ENCODE assay signal across 7 mouse cellular contexts in genomic region chr8:108697589-108697988, GRCm38 (mm10).
DNase-seq lines count a peak whose midpoint lies in the region; ATAC-seq and TF ChIP-seq lines count a peak whose summit lies in the region.

No protein-coding gene starts in this region.

- no peak for ATAC-seq in liver, embryonic 12.5 days
- no peak for ATAC-seq in liver, postnatal 0 days
- ATAC-seq in embryonic facial prominence, embryonic 11.5 days (replicated peaks; ENCODE audit: insufficient number of reproducible peaks, low FRiP score, low TSS enrichment, low read depth): no peak
- no peak for ATAC-seq in hindbrain, embryonic 13.5 days (ENCODE audit: low FRiP score)

- no peak for TF ChIP-seq CTCF in liver, postnatal 0 days (IDR thresholded peaks at IDR 0.05; ENCODE audit: low read depth)

- no peak overlapping the region for H3K4me3 ChIP-seq in liver, embryonic 12.5 days
- H3K4me3 ChIP-seq in liver, postnatal 0 days (ENCODE audit: low read depth, low read length): no peak overlapping the region
- no peak overlapping the region for H3K4me3 ChIP-seq in embryonic facial prominence, embryonic 11.5 days (ENCODE audit: low read depth, low read length)
- peak overlapping the region; percentile 8; the same call in 1 of the 2 replicates for H3K4me3 ChIP-seq in hindbrain, embryonic 13.5 days

- H3K4me2 ChIP-seq in liver, embryonic 12.5 days: 0 out of 2 replicates have a peak overlapping the region, but pooled peaks have one; percentile 4
- H3K4me2 ChIP-seq in liver, postnatal 0 days (ENCODE audit: low read depth, low read length): no peak overlapping the region
- H3K4me2 ChIP-seq in embryonic facial prominence, embryonic 11.5 days (ENCODE audit: low read depth, low read length): 0 out of 2 replicates have a peak overlapping the region, but pooled peaks have one; percentile 11
- H3K4me2 ChIP-seq in hindbrain, embryonic 13.5 days: peak overlapping the region; percentile 40

- 0 out of 2 replicates have a peak, but pooled peaks cover 21% of the 10 kb centered on the region for H3K4me1 ChIP-seq in liver, embryonic 12.5 days
- H3K4me1 ChIP-seq in liver, postnatal 0 days (ENCODE audit: insufficient read depth): peaks cover 20% of the 10 kb centered on the region
- H3K4me1 ChIP-seq in embryonic facial prominence, embryonic 11.5 days (ENCODE audit: control insufficient read depth, insufficient read depth, low read length): peaks cover 9% of the 10 kb centered on the region
- H3K4me1 ChIP-seq in hindbrain, embryonic 13.5 days (replicated peaks): peaks cover 51% of the 10 kb centered on the region

- no peak overlapping the region for H3K9ac ChIP-seq in liver, embryonic 12.5 days
- H3K9ac ChIP-seq in liver, postnatal 0 days (replicated peaks): no peak overlapping the region
- H3K9ac ChIP-seq in embryonic facial prominence, embryonic 11.5 days (replicated peaks; ENCODE audit: low read length): no peak overlapping the region; the same call in 1 of the 2 replicates
- H3K9ac ChIP-seq in hindbrain, embryonic 13.5 days: peak overlapping the region; percentile 60

- no peak overlapping the region for H3K27ac ChIP-seq in liver, embryonic 12.5 days
- H3K27ac ChIP-seq in liver, postnatal 0 days (ENCODE audit: low read depth): no peak overlapping the region
- H3K27ac ChIP-seq in embryonic facial prominence, embryonic 11.5 days (replicated peaks; ENCODE audit: low read depth, low read length): no peak overlapping the region
- peak overlapping the region; percentile 77 for H3K27ac ChIP-seq in hindbrain, embryonic 13.5 days

- H3K36me3 ChIP-seq in liver, embryonic 12.5 days: no peaks in the 10 kb centered on the region
- no peaks in the 10 kb centered on the region for H3K36me3 ChIP-seq in liver, postnatal 0 days (replicated peaks; ENCODE audit: insufficient read depth, low read length)
- H3K36me3 ChIP-seq in embryonic facial prominence, embryonic 11.5 days (replicated peaks; ENCODE audit: control insufficient read depth, insufficient read depth, low read depth, low read length): no peaks in the 10 kb centered on the region
- H3K36me3 ChIP-seq in hindbrain, embryonic 13.5 days: no peaks in the 10 kb centered on the region

- H3K27me3 ChIP-seq in liver, embryonic 12.5 days (replicated peaks): peaks cover 95% of the 10 kb centered on the region
- peaks cover 81% of the 10 kb centered on the region for H3K27me3 ChIP-seq in liver, postnatal 0 days (ENCODE audit: insufficient read depth, low read length)
- H3K27me3 ChIP-seq in embryonic facial prominence, embryonic 11.5 days (ENCODE audit: control insufficient read depth, insufficient read depth, low read length): peaks cover 11% of the 10 kb centered on the region
- H3K27me3 ChIP-seq in hindbrain, embryonic 13.5 days: peaks cover 83% of the 10 kb centered on the region

- no peak for DNase-seq in liver, postnatal 0 days
- DNase-seq in embryonic facial prominence, embryonic 11.5 days (ENCODE audit: low spot score): no peak
- DNase-seq in neural tube, embryonic 10.5 days (ENCODE audit: extremely low spot score, low spot score): peak; percentile 71
- no peak for DNase-seq in right cerebral cortex, postnatal 4 days
- DNase-seq in layer of hippocampus, postnatal 25 days (ENCODE audit: extremely low spot score in 1 of 2, low spot score in 1 of 2): no peak

- no peak for TF ChIP-seq EP300 in liver, postnatal 0 days (IDR thresholded peaks at IDR 0.05; ENCODE audit: low read depth)

- H3K9me3 ChIP-seq in liver, embryonic 12.5 days (replicated peaks): no peaks in the 10 kb centered on the region
- H3K9me3 ChIP-seq in liver, postnatal 0 days (ENCODE audit: low read length): no peaks in the 10 kb centered on the region
- no peaks in the 10 kb centered on the region for H3K9me3 ChIP-seq in embryonic facial prominence, embryonic 11.5 days (replicated peaks; ENCODE audit: control insufficient read depth, low read length)
- no peaks in the 10 kb centered on the region for H3K9me3 ChIP-seq in hindbrain, embryonic 13.5 days

- WGBS in liver, embryonic 12.5 days (ENCODE audit: insufficient replicate concordance): 6% methylated on average over 13 of the region's 13 CpGs
- WGBS in liver, postnatal 0 days (ENCODE audit: insufficient replicate concordance): 4% methylated on average over 13 of the region's 13 CpGs
- WGBS in embryonic facial prominence, embryonic 11.5 days: 1% methylated on average over 13 of the region's 13 CpGs
- 1% methylated on average over 13 of the region's 13 CpGs for WGBS in hindbrain, embryonic 13.5 days
